Mouse (Mus musculus) CD4-positive, CD25-positive, alpha-beta regulatory T cell (primary cell): ENCODE data around the gene Actn2. TPM values are rescaled to one million over a fixed set of nuclear protein-coding genes. Genes with fewer than 3 reads are reported as not detected.

Experiments
- polyA plus RNA-seq: library from polyadenylated mRNA; unstranded; fragments of 100-300 nt; shearing (Covaris generic); gene quantifications from one replicate; pipeline ENCODE4 v1.2.1, GENCODE M21; 2017

The Actn2 gene
- polyA plus RNA-seq: 10.5 TPM

GRCm38 (mm10) chr13:12340183-12340975 is at the start of gene Actn2:
TSS of gene Actn2 (minus strand) at chr13:12340760.

DNA sequence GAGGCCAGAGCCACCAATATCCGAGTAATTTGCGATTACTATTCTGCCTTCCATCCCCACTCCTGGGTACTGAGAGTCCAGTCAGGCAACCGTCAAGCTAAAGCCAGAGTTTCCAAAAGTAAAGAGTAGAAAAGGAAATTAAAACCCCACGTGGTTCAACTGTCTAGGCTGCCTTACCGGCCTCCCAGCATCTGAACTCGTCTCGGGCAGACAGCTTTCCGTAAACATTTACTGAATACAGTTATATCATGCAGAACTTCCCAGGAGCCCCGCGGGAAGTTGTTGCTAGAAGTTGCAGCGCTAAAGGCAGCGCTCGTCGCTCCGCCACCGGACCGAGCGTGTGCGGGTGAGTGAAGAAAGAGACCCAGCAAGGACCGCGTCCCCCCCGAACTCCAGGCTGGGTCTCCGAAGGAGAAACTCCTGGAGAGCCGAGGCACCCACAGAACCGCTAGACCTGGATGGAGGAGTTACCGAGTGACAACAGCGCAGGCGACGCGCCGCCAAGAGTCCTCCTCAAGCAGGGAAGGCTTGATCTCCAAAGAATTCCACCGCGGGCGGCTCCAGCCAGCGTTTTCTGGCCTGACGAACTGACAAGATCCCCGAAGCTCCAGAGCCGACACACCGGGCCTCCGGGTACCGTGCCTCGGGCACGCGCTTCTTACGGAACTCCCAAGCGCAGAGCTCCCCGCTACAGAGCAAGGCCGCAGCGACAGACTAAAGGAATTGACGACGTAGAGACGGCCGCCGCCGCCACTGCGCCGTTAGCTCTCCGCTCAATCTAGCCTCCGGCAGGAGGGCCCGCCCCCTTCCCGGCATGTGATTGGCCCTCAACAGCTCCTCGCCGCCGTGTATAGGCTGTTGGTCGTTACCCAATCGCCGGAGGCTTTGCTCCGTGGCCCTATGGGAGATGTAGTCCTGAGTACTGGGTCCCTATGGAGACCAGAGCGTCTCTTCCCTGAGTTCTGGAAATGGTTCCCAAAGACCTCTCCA is 82.9 kb downstream of the Actn2 start, which contains the start of gene Mtr:
Gene Mtr (minus strand): TSS at position 723 of the 990 bp plus-strand sequence.

Other genes with a start within 250 kb of the Actn2 start
- gene Ryr2, start 233.8 kb downstream of the Actn2 start, polyA plus RNA-seq: 3.0 TPM
- 27.4 TPM for gene Mtr, start 82.6 kb downstream of the Actn2 start, polyA plus RNA-seq
- gene Heatr1, start 54.3 kb upstream of the Actn2 start, polyA plus RNA-seq: 55.7 TPM
- gene Lgals8, start 124.2 kb upstream of the Actn2 start, polyA plus RNA-seq: 71.7 TPM
- gene Edaradd, start 179.7 kb upstream of the Actn2 start, polyA plus RNA-seq: 0.41 TPM
- gene Ero1lb, start 225.1 kb upstream of the Actn2 start, polyA plus RNA-seq: 12.2 TPM